Mouse (Mus musculus) kidney, embryonic 16.5 days (tissue): Measurements from ENCODE around the gene Carns1. TPM values are rescaled to one million over a fixed set of nuclear protein-coding genes. Genes with fewer than 3 reads are reported as not detected.

Experiments used
- ATAC-seq: fragments of 200-750 bp; cut with Nextera tagmentation; 2 replicates; pipeline ENCODE4 v1.8.0; 2017; ENCODE audit warnings: moderate TSS enrichment; ENCODE audit not compliant: low FRiP score, low TSS enrichment
- H3K27ac ChIP-seq: fragments of 300-500 bp; sonication (generic); 2 replicates; pipeline ENCODE4 v1.5.1; 2014; ENCODE audit warnings: low read length
- H3K27me3 ChIP-seq: fragments of 300-500 bp; sonication (generic); 2 replicates; pipeline ENCODE4 v1.6.1; 2014; ENCODE audit warnings: low read length, control low read depth, mixed read lengths; ENCODE audit not compliant: insufficient read depth
- H3K36me3 ChIP-seq: fragments of 300-500 bp; sonication (generic); 2 replicates; pipeline ENCODE4 v1.6.1; 2014; ENCODE audit warnings: low read length, control low read depth, mixed read lengths; ENCODE audit not compliant: insufficient read depth
- H3K4me1 ChIP-seq: fragments of 300-500 bp; sonication (generic); 2 replicates; pipeline ENCODE4 v1.6.1; 2014; ENCODE audit warnings: low read length, control low read depth, mixed read lengths; ENCODE audit not compliant: insufficient read depth
- H3K4me2 ChIP-seq: fragments of 300-500 bp; sonication (generic); replicated peaks from 2 replicates; pipeline ENCODE4 v1.6.1; 2014; ENCODE audit warnings: low read depth, low read length
- H3K4me3 ChIP-seq: fragments of 300-500 bp; sonication (generic); 2 replicates; pipeline ENCODE4 v1.5.1; 2014; ENCODE audit warnings: mild to moderate bottlenecking, low read length
- H3K9ac ChIP-seq: fragments of 300-500 bp; sonication (generic); replicated peaks from 2 replicates; pipeline ENCODE4 v1.6.1; 2014; ENCODE audit warnings: low read length
- H3K9me3 ChIP-seq: fragments of 300-500 bp; sonication (generic); 2 replicates; pipeline ENCODE4 v1.6.1; 2016; ENCODE audit warnings: low read length, control low read depth
- WGBS: fragments of 180-500 bp; shearing (Covaris S2); extraction: QIAGEN DNeasy Blood & Tissue Kit; methylation state at CpG from one replicate; pipeline ENCODE4 v1.1.7; 2014; 5-methylcytosine and 5-hydroxymethylcytosine counted together
- polyA plus RNA-seq: library from polyadenylated mRNA; unstranded; fragments of >200 nt; fragmentation: Nextera tagmentation; extraction: Ambion mirVana; gene quantifications from 2 replicates; pipeline ENCODE4 v1.2.1, GENCODE M21; 2015

Gene Carns1
- polyA plus RNA-seq, 1 experiment from 2014 or later = 2.9 TPM

GRCm38 (mm10) chr19:4180411-4180810 lies 5.1 kb upstream of the Carns1 start:
- H3K4me1 ChIP-seq = peaks cover 25% of the 10 kb centered on the region
- no peak overlapping the region for H3K9ac ChIP-seq
- 87% methylated on average over 7 of the region's 7 CpGs for WGBS
- no peak overlapping the region for H3K4me3 ChIP-seq
- no peaks in the 10 kb centered on the region for H3K27me3 ChIP-seq
- H3K36me3 ChIP-seq = no peaks in the 10 kb centered on the region
- no peak for ATAC-seq
- no peaks in the 10 kb centered on the region for H3K9me3 ChIP-seq
- H3K4me2 ChIP-seq = no peak overlapping the region
- H3K27ac ChIP-seq = no peak overlapping the region

- no peak for ATAC-seq
- peak overlapping the region; percentile 32; the same call in 1 of the 2 replicates for H3K9ac ChIP-seq
- H3K36me3 ChIP-seq = no peaks in the 10 kb centered on the region
These were observed 2.4 kb downstream of the Carns1 start for GRCm38 (mm10) chr19:4172925-4173324.

GRCm38 (mm10) chr19:4171393-4172290 lies 3.6 kb downstream of the Carns1 start:
- no peak for ATAC-seq
- H3K4me1 ChIP-seq = peaks cover 40% of the 10 kb centered on the region
- no peaks in the 10 kb centered on the region for H3K9me3 ChIP-seq
- H3K36me3 ChIP-seq = no peaks in the 10 kb centered on the region
- no peak overlapping the region for H3K4me3 ChIP-seq
- no peaks in the 10 kb centered on the region for H3K27me3 ChIP-seq
- WGBS = 59% methylated on average over 13 of the region's 13 CpGs
- peak overlapping the region; percentile 29; the same call in 1 of the 2 replicates for H3K9ac ChIP-seq
- no peak overlapping the region for H3K27ac ChIP-seq
- no peak overlapping the region for H3K4me2 ChIP-seq

More at GRCm38 (mm10) chr19:4172925-4173324, 2.4 kb downstream of the Carns1 start:
- WGBS = 57% methylated on average over 11 of the region's 11 CpGs
- H3K4me2 ChIP-seq = no peak overlapping the region
- H3K27ac ChIP-seq = no peak overlapping the region
- peaks cover 40% of the 10 kb centered on the region for H3K4me1 ChIP-seq
- no peak overlapping the region for H3K4me3 ChIP-seq
- no peaks in the 10 kb centered on the region for H3K27me3 ChIP-seq
- H3K9me3 ChIP-seq = no peaks in the 10 kb centered on the region

GRCm38 (mm10) chr19:4170723-4171392 lies 4.4 kb downstream of the Carns1 start:
- peaks cover 38% of the 10 kb centered on the region for H3K4me1 ChIP-seq
- no peak overlapping the region for H3K4me3 ChIP-seq
- no peak overlapping the region for H3K27ac ChIP-seq
- H3K4me2 ChIP-seq = no peak overlapping the region
- H3K9me3 ChIP-seq = no peaks in the 10 kb centered on the region
- WGBS = 79% methylated on average over 10 of the region's 10 CpGs
- no peaks in the 10 kb centered on the region for H3K36me3 ChIP-seq
- ATAC-seq = no peak
- H3K9ac ChIP-seq = peak overlapping the region; percentile 88; the same call in 1 of the 2 replicates
- H3K27me3 ChIP-seq = no peaks in the 10 kb centered on the region

DNA sequence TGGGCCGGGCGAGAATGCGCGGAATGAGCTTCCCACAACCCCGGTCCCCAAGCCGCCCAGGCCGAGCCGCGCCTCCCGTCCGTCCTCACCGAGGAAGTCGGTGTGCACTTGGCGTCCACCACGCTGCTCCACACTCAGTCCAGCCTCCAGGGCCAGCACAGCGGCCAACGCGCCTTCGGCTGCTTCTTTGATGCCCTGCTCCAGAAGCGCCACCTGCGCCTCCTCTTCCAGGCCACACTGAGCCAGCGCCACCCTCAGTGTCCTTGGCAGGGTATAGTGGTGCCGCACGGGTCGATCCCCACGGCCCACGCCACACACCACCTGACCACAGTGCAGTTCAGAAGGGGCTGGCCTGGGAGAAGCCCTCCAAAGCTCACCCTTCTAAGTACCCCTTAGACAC lies 5.5 kb downstream of the Carns1 start:
- H3K27me3 ChIP-seq = no peaks in the 10 kb centered on the region
- WGBS = 3% methylated on average over 27 of the region's 27 CpGs
- H3K27ac ChIP-seq = peak overlapping the region; percentile 74
- peak overlapping the region; percentile 50 for H3K4me3 ChIP-seq
- no peaks in the 10 kb centered on the region for H3K36me3 ChIP-seq
- H3K4me2 ChIP-seq = peak overlapping the region; percentile 85
- H3K4me1 ChIP-seq = peaks cover 29% of the 10 kb centered on the region
- H3K9me3 ChIP-seq = no peaks in the 10 kb centered on the region
- peak; percentile 58 for ATAC-seq
- peak overlapping the region; percentile 88 for H3K9ac ChIP-seq

GRCm38 (mm10) chr19:4169378-4169784 lies 5.9 kb downstream of the Carns1 start:
- peak; percentile 96 for ATAC-seq
- no peaks in the 10 kb centered on the region for H3K9me3 ChIP-seq

DNA sequence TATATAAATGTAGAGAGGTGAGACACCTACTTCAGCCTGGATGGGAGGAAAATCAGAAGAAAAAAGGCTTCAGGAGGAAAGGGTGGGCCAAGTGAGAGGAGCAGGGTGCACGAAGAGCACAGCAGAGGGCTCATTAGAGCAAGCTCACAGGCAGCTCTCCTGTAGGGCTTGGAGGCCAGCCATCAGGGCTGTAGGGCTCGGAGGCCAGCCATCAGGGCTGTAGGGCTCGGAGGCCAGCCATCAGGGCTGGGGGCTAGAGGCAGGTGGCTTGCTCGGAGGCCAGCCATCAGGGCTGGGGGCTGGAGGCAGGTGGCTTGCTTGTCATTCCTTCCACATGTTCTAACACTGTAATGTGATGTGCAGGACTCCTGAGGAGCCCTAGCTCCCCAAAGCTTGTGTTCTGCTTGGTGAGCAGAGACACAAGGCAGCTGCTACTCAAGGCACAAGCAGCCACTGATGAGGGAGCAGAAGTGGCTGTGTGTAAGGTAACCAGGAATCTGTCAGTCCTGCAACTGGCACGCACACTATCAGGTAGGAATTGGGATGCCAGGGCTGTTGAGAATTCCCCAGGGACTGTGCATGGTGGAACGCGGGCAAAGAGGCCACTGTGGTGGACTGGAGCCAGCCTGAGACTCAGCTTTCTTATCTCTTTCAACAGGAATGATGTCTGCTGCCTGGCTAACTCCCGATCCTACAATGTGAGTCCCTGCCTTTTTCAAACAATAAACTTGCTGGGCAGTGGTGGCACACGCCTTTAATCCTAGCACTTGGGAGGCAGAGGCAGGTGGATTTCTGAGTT lies 8.4 kb downstream of the Carns1 start:
- H3K27me3 ChIP-seq = no peaks in the 10 kb centered on the region
- no peaks in the 10 kb centered on the region for H3K36me3 ChIP-seq
- H3K9ac ChIP-seq = no peak overlapping the region
- no peaks in the 10 kb centered on the region for H3K9me3 ChIP-seq
- H3K4me3 ChIP-seq = no peak overlapping the region
- no peak for ATAC-seq
- no peak overlapping the region for H3K4me2 ChIP-seq
- WGBS = 78% methylated on average over 9 of the region's 9 CpGs
- no peak overlapping the region for H3K27ac ChIP-seq
- peaks cover 27% of the 10 kb centered on the region for H3K4me1 ChIP-seq

More at GRCm38 (mm10) chr19:4169378-4169784, 5.9 kb downstream of the Carns1 start:
- peaks cover 29% of the 10 kb centered on the region for H3K4me1 ChIP-seq
- H3K27ac ChIP-seq = peak overlapping the region; percentile 74
- peak overlapping the region; percentile 50 for H3K4me3 ChIP-seq
- H3K4me2 ChIP-seq = peak overlapping the region; percentile 85
- WGBS = under 1% methylated on average over 43 of the region's 43 CpGs
- no peaks in the 10 kb centered on the region for H3K27me3 ChIP-seq
- peak overlapping the region; percentile 88 for H3K9ac ChIP-seq
- no peaks in the 10 kb centered on the region for H3K36me3 ChIP-seq

DNA sequence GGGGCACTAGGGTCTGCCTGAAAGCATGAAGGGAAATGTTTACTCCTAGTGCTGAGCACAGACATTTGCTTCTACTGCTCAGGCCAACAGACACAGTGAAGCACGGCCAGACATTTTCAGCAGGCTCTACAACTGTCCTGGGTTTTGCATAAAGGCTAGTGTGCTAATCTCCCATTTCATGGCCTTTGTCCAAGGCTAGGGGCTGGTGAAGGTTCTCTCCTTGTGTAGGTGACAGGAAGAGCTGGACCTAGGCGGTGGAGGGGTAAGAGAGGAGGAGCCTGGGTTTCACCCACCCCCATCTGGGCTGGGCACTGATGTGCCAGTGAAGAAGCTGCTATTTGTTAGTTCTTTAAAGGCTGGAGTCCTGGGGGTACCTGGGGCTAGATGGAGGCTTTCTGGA lies 10.6 kb downstream of the Carns1 start:
- WGBS = 84% methylated on average over 2 of the region's 2 CpGs
- no peak overlapping the region for H3K4me2 ChIP-seq
- no peak overlapping the region for H3K9ac ChIP-seq
- no peaks in the 10 kb centered on the region for H3K9me3 ChIP-seq
- no peaks in the 10 kb centered on the region for H3K27me3 ChIP-seq
- no peak overlapping the region; the same call in 1 of the 2 replicates for H3K27ac ChIP-seq
- ATAC-seq = no peak
- H3K4me1 ChIP-seq = peaks cover 11% of the 10 kb centered on the region
- no peak overlapping the region for H3K4me3 ChIP-seq
- peaks cover 10% of the 10 kb centered on the region for H3K36me3 ChIP-seq

DNA sequence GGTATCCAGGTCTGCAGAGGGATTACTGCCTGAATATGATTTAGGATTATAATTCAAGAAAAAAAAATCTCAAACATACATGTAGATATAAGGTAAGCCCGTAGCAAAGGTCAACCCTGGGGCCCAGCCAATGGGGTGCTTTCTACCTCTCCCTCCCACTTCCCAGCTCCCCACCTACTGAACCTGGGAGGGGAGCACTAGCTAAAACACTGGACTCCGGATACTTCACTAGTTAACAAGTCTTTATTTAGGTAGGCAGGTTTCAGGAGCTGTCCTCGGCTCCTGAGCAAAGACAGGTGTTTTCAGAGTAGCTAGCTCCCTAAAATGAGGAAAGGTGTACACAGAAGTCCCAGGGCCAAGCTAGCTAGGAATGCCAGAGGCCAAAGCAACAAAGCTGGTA lies 11.2 kb downstream of the Carns1 start:
- no peak for ATAC-seq
- Histone ChIP-seq H3K27ac (no peak overlapping the region), H3K4me1 (peaks cover 10% of the 10 kb centered on the region), H3K36me3 (peaks cover 16% of the 10 kb centered on the region), H3K27me3 (no peaks in the 10 kb centered on the region), H3K4me2 (no peak overlapping the region), H3K9me3 (no peaks in the 10 kb centered on the region), H3K4me3 (no peak overlapping the region), H3K9ac (no peak overlapping the region)
- 76% methylated on average over 3 of the region's 3 CpGs for WGBS
